Mouse (Mus musculus) ovary, postnatal 36 days (tissue): Measurements from ENCODE around the gene Pxdn.

Experiments
- DNase-seq: peaks from one replicate; pipeline ENCODE4 v3.0.0; 2022; ENCODE audit warnings: low spot score, mixed read lengths

Pxdn gene

GRCm38 (mm10) chr12:30024264-30024825 is 86.9 kb downstream of the Pxdn start:
- DNase-seq = no peak

- DNase-seq = peak; percentile 57
Observed at GRCm38 (mm10) chr12:30027721-30028340, 90.4 kb downstream of the Pxdn start.

DNA sequence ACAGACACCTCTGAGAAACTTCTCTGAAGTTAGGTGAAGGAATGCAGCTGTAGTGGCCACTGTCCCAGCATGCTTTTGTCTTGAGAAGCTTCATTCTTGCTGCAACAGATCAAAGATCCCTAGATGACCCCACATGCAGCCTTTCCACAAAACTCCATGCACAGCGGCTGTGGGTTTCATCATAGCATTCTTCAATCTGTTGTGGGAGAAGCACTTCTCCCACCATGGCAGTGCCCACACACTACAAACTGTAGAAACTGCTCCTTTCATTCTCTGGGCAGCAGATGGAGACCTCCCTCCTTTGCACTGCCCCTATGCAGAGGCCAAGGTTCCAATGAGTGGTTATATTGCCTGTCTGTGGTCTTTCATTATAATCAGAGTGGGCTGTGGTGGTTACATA is 91.7 kb downstream of the Pxdn start:
- DNase-seq = no peak

DNA sequence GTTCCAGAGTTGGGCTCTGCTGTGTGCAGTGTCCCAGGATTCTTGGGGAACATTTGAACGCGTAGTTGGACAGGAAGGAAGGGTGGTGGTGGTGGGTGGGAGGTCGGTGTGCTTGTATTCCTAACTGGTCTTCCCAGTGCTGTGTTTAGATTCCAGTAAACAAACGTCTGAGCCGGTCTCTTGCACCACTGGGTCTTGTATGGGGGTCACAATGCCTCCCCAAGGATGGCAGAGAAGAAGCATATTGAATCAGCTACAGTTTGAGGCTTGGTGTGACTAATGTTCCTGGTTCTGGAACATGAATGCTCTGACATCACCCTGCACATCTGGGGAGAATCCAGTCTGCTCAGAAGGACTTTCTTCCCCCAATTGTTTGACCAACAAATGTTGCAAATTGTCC is 93.2 kb downstream of the Pxdn start:
- no peak for DNase-seq

DNA sequence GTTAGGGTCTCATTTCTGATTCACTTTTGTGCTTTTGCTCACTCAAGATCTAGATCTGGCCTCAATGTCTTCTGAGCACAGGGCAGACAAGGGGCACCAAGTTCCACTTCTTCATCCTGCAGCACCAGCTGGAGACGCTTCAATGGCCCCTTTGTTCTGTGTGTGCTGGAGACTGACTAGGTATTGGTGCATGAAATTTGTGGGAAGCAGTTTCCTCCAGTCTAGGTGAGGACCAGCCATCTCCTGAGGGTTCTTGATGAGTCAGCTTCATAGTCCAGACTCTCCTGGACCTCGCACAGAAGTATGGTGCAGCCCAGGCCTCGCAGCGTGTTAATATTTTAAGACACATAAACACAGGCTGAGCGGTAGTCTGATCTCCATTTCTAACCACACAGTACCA is 97.3 kb downstream of the Pxdn start:
- no peak for DNase-seq

DNA sequence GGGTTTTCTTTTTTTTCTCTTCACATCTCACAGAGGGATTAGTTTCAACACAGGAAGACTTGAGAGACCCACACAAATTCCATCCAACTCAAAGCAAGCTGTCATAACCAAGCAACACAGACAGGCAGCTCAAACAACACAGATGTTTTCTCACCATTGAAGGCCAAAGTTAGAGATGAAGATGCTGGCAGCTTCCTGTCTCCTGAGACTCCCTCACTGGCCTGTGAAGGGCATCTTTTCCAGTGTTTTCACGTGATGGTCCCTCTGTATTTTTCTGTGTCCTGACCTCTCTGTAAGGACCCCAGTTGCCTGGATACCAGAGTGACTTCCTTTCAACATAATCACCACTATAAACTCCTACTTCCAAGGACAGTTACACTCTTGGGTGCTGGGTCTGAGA is 98.0 kb downstream of the Pxdn start:
- no peak for DNase-seq

- no peak for DNase-seq
Observed at GRCm38 (mm10) chr12:30035841-30036568, 98.6 kb downstream of the Pxdn start.

DNA sequence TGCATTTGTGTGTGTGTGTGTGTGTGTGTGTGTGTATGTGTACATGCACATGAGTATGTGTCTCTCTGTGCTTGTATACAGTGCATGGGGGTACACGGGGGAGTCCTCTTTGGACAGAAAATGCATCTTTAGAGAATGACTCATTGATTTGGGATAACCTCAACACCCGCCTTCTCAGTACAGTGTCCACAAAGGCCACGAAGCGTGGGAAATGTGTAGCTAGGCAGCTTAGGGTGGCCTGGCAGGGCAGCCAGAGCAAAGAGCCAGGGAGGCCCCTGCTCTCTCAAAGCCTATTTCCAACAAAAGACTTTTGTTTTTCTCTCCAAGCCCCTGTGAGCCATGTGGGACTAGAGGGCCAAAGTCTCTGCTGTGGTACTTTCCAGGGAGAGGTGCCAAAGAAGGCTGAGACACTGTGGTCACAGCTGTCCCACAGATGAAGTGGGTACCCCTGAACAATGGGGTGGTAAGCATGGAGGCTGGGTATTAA is 99.2 kb downstream of the Pxdn start:
- DNase-seq = no peak

DNA sequence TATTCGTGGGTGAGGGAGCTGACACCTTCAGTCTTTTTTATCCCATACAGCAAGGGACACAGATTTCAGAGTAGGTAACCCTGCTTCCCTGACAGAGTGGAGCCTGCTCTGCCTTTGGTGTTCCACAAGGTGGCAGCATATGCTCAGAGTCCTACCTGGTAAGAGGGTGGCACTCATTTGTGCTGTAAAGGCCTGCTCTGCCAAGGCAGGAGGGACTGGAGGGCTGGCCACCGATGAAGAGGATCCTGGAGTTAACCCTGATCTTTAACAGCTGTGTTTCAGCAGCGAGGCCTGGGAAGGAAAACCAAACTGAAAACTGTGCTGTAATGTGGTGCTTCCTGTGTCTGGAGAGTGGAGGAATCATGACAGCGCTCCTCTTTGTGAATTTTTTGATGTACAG is 102.2 kb downstream of the Pxdn start:
- no peak for DNase-seq

GRCm38 (mm10) chr12:30040150-30040549 is 102.7 kb downstream of the Pxdn start:
- peak; percentile 48 for DNase-seq

DNA sequence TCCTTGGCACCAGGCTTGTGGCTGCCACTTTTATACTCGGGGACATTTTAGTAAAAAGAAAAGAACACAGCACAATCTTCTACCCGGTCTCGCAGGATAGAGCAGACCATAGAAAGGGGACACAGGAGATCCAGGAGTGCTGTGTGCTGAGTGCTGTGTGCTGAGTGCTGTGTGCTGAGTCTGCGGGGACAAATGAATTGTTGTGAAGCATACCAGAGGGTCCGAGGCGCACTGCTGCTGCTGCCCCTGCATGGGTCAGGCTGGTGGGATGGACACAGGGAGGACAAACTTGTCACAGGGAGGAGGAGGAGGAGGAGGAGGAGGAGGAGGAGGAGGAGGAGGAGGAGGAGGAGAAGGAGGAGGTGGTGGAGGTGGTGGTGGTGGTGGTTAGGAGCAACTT is 111.4 kb downstream of the Pxdn start:
- DNase-seq = no peak

DNA sequence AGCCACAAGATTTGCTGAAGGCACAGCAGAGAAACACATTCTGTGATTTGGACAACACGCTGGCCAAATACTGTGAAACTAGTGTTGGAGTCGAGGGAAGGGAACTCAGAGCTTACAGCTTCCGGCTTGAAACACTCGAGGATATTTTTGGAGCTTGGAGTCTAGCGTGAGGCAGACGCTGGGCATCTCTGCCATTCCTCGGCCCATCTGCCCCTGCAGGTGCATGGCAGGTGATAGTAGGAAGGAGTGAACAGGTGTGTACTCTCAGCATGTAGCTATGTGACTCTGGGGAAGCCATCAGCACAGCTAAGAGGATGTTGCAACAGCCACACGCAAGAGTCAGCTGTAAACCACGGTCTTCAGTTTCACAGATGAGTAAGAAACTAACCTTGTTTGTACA is 112.4 kb downstream of the Pxdn start:
- no peak for DNase-seq

DNA sequence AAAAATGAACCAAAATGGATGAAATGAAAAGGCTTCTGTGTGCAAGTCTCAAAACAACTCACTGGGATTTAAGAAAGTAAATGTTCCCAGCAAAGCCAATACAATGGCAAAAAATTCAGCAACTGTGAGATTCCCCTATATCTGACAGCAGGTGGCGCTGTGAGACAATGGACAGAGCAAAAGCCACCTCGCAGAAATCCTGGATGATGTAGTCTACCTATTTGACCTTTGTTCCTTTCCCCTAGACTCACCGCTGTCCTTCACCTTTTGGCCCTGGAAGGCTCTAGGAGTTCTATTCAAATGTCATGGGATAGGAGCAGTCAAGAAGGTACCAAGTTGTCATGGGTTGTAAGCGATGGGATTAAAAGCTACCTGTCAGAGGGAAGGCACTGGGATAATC is 112.8 kb downstream of the Pxdn start:
- no peak for DNase-seq

DNA sequence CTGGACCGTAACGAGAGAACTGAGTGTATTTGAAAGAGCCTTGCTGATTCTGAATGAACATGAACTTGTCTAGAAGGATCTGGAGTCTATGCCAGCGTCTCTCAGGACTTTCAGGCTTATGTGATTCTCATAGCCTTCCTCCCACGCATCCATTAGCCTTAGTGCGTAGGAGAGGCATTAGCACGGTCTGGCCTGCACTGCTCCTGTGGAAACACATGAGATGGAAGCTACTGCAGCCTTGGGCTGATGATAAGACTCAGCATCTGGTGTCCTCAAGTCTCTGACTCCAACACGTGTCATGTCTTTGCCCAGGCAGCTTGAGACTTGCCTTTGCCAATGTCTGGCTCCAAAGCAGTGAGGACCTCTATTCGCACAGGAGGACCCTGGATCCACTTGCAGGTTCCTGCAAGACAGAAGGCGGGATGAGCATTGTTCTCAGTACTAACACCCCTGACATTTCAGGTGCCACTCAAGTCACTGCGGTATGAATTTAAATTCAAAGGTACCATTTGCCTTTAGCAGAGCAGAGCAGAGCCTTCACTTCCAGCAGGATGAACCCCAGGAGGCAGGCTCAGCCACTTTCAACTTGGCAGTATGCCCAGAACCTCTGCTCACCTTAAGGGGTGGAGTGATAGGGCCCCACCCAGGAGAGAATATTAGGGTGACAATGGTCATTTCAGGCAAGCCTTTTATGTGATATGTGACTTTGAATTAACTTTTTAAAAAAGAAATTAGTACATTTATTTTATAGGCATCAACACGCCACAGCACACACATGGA is 117.5 kb downstream of the Pxdn start:
- no peak for DNase-seq

GRCm38 (mm10) chr12:30058044-30058443 is 120.6 kb downstream of the Pxdn start:
- no peak for DNase-seq

DNA sequence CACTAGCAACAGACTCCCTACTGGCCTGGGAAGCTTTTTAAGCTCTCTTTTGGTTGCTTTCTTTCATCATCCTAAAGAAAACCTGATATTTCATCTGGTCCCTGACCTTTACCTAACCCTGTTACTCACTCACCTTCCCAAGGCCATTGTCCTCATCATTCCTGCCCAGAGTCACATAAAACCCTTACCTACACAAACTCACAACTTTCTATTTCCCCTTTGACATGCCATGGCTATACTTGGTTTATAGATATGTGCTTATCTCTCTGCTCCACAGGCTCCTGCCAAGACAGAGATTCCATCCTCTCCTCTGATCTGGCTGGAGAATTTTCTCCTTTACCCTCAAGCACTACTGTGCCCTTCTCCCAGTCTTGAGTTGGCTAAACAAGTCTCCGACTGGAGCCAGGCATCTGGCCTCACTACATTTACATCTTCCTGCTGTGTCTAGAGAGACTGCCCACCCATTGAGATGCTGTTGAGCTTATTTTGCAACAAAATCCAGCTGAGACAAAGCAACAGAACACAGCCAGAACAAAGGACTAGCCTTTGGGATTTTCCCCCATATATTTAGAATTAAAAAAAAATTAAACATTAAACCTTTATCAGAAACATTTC is 124.2 kb downstream of the Pxdn start:
- no peak for DNase-seq

DNA sequence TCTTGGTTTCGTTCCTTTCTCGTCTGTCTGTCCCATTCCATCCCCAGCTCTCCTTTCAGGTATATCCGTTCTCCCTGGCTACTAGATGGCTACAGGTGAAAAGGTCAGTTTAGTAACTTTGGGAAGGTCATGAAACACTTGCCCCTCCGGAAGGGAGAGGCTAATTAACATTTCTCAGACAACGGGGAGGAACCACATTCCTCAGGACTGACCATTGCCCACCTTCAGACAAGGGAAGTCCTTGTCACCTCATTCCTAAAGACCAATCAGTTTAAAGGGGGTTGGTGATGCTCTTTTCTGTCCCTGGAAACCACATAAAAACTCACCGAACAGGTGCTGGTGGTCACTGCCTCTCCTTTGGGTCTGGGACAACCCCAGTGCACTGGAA is 124.7 kb downstream of the Pxdn start:
- DNase-seq = no peak
